Mouse (Mus musculus): ENCODE measurements around the gene Mei1.

DNA sequence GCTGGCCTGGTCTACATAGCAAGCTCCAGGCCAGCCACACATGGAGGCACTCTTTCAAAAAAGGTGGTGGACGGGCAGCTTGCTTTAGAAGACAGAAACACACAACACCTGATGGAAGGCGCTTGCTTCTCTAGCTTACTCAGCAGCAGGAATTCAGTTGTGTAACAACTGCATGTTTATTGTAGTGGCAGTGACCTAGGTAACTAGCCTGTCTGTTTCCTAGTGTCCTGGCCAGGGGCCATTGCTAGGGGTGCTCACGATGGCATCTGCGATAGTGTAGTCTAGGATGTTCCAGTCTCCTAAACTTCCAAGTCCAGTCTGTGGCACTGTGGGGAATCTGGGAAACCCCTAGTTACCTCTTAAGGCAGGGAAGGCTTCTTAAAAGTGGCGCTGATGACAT lies 74.4 kb downstream of the Mei1 start:
- TF ChIP-seq CTCF (IDR thresholded peaks at IDR 0.05; ENCODE audit: low read depth) (no peak), EP300 (IDR thresholded peaks at IDR 0.05; ENCODE audit: low read depth) (no peak)

Measured in heart, postnatal 0 days (tissue).